Mouse (Mus musculus): ENCODE data around the gene Gm37419. TPM values are rescaled to one million over a fixed set of nuclear protein-coding genes. Genes with fewer than 3 reads are reported as not detected.

Gm37419 gene
- polyA plus RNA-seq, 1 experiment = not detected

DNA sequence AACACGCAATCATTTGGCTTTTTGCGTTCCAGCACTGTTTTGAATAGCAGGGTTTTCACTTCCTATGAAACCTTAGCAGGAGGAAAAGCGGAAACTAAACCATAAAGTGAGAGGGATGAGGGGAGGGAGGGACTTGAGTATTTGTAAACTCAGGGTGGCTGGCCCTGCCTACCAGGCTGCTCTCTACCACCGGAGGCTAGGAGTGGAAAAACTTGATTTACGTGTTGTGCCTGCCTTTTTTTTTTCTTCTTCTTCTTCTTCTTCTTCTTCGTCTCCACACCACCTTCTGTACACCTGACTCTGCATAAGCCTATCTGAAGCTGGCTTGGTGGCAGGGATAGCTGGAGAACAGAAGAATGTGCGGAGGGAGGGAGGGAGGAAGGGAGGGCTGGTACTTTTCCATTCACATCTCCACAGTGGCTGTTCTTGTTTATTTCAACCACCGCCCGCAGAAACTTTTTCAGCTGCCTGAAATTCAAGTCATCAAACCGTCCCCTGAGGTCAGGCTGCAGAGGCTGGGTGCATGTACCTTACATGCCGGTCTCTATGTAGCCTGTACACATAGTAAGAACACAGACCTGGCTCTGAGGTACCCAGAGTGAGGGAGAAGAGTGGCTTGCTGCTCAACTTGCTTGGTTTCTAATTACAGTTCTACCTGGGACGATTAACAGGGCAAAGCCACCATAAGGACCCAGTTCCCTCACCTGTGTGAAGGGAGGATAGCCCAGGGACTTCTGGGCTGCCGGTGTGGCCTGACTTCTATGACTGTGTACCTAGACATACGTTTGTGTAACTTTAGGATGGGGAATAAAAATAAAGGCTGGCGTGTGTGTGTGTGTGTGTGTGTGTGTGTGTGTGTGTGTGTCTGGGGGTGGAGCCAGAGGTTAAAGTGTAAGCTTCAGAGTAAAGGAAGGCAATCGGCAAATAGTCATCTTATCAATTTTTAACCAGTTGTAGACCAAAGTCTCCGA lies 5.4 kb downstream of the Gm37419 start:
- Histone ChIP-seq H3K4me3 (replicated peaks; ENCODE audit: control insufficient read depth, low read depth, low read length) (peak overlapping the region; percentile 22), H3K27ac (ENCODE audit: control insufficient read depth, insufficient read depth, low read depth, low read length, poor library complexity) (peak overlapping the region; percentile 19; the same call in 1 of the 2 replicates), H3K4me1 (ENCODE audit: control insufficient read depth, insufficient read depth, low read length) (peaks cover 3% of the 10 kb centered on the region; the same call in 1 of the 2 replicates)
- TF ChIP-seq CTCF (IDR thresholded peaks at IDR 0.05; ENCODE audit: control insufficient read depth, insufficient read depth, low read length) (no peak), POLR2A (IDR thresholded peaks at IDR 0.05; ENCODE audit: borderline replicate concordance, control insufficient read depth, low read depth, low read length) (no peak)
- 23% methylated on average over 17 of the region's 17 CpGs for WGBS

DNA sequence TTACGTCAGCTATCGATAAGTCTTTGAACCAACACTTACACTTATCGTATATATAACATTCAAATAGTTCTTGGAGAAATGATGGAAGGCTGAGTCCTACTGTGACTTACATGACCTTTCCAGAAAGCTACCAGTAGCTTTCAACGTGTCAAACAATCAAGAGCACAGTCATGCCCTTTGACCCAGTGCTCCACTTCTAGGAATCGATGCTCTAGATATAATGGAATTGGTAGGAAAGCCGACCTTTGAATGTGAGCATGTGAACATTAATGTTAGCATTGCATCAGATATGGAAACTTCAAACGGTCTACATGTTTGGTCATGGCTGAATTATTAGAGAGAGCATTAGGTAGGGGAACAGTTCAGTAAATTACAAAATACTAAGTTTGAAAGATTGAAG lies 8.1 kb downstream of the Gm37419 start:
- Histone ChIP-seq H3K27ac (ENCODE audit: control insufficient read depth, insufficient read depth, low read depth, low read length, poor library complexity) (no peak overlapping the region), H3K4me3 (replicated peaks; ENCODE audit: control insufficient read depth, low read depth, low read length) (no peak overlapping the region), H3K4me1 (ENCODE audit: control insufficient read depth, insufficient read depth, low read length) (peaks cover 3% of the 10 kb centered on the region; the same call in 1 of the 2 replicates)
- no peak for TF ChIP-seq POLR2A (IDR thresholded peaks at IDR 0.05; ENCODE audit: borderline replicate concordance, control insufficient read depth, low read depth, low read length)
- TF ChIP-seq CTCF (IDR thresholded peaks at IDR 0.05; ENCODE audit: control insufficient read depth, insufficient read depth, low read length) = no peak
- WGBS = 90% methylated on average over 7 of the region's 7 CpGs

DNA sequence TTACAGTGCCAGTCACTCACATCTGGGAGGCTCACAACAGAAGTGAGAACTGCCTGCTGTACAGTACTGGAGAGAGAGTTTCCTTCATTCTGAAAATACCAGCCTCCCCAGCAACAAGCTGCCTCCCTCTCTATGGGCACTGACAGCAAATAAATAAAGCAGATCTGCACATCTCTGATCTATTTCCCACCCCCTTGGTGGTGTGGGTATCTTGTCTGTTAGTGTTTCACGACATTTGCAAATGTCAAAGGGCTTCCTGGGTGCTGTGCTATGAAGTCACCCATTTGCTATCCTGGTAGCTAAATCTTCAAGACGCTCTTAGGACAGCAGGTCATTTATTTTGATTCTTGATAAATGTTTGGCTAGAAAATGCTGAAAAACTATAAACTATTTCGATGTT lies 8.9 kb downstream of the Gm37419 start:
- 77% methylated on average over 3 of the region's 3 CpGs for WGBS
- Histone ChIP-seq H3K4me1 (ENCODE audit: control insufficient read depth, insufficient read depth, low read length) (peaks cover 3% of the 10 kb centered on the region; the same call in 1 of the 2 replicates), H3K27ac (ENCODE audit: control insufficient read depth, insufficient read depth, low read depth, low read length, poor library complexity) (no peak overlapping the region), H3K4me3 (replicated peaks; ENCODE audit: control insufficient read depth, low read depth, low read length) (no peak overlapping the region)
- no peak for TF ChIP-seq CTCF (IDR thresholded peaks at IDR 0.05; ENCODE audit: control insufficient read depth, insufficient read depth, low read length)
- TF ChIP-seq POLR2A (IDR thresholded peaks at IDR 0.05; ENCODE audit: borderline replicate concordance, control insufficient read depth, low read depth, low read length) = no peak

DNA sequence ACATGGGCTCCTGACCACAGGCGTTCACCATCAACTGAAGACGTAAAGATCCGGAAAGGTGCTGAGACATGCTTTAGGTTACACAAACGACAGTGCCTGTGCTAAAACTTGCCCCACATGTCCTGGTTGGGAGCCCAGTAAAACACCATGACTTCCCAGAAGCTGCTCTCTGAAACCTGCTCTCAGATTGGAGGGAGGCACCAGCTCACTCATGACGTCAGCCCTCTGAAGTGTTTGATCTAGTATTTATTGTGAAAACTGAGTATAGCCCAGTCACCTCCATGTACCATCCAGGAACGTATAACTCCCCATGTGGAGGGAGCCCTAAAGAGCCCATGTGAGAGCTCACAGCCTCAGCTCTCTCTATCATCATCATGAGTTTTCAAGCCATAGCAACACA lies 9.6 kb downstream of the Gm37419 start:
- Histone ChIP-seq H3K4me1 (ENCODE audit: control insufficient read depth, insufficient read depth, low read length) (peaks cover 3% of the 10 kb centered on the region; the same call in 1 of the 2 replicates), H3K4me3 (replicated peaks; ENCODE audit: control insufficient read depth, low read depth, low read length) (no peak overlapping the region), H3K27ac (ENCODE audit: control insufficient read depth, insufficient read depth, low read depth, low read length, poor library complexity) (no peak overlapping the region)
- 86% methylated on average over 6 of the region's 6 CpGs for WGBS
- TF ChIP-seq CTCF (IDR thresholded peaks at IDR 0.05; ENCODE audit: control insufficient read depth, insufficient read depth, low read length) = no peak
- no peak for TF ChIP-seq POLR2A (IDR thresholded peaks at IDR 0.05; ENCODE audit: borderline replicate concordance, control insufficient read depth, low read depth, low read length)

DNA sequence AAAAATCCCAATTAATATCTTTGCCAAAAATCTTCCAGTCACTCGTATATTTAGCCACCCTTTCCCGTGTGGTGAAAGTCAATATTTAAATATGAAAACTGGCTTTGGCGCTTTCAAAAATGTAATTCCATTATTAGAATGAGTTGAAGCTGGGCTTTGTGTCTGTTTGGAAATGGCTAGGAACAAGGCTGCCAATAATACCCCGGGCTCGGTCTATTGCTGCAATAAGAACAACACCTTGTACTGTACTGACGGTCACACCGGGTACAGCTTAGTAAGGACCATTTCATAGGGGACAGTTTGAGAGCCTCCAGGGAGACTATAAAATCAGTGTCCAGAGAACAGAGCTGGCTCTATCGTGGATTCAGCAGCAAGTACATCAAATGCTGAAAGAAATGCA lies 17.6 kb downstream of the Gm37419 start:
- WGBS = 88% methylated on average over 8 of the region's 8 CpGs
- Histone ChIP-seq H3K4me3 (replicated peaks; ENCODE audit: control insufficient read depth, low read depth, low read length) (no peak overlapping the region), H3K27ac (ENCODE audit: control insufficient read depth, insufficient read depth, low read depth, low read length, poor library complexity) (no peak overlapping the region), H3K4me1 (ENCODE audit: control insufficient read depth, insufficient read depth, low read length) (no peaks in the 10 kb centered on the region)
- no peak for TF ChIP-seq POLR2A (IDR thresholded peaks at IDR 0.05; ENCODE audit: borderline replicate concordance, control insufficient read depth, low read depth, low read length)
- TF ChIP-seq CTCF (IDR thresholded peaks at IDR 0.05; ENCODE audit: control insufficient read depth, insufficient read depth, low read length) = no peak

DNA sequence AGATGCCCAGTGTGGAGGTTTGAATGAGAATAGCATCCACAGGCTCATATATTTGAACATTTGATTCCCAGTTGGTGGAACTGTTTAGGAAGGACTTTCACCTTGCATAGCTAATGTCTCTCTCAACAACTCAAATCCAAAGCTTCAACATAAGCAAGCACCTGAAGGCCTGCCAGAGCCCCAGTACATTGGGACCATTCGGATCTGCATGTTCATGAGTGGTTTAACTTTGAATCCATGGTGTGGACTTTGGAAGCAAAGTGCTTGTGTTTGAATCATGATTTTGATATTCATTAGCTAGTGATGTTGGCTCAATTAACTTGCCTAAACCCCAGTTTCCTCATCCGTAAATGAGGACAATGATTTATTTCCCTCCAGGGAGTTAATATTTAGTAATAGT lies 21.6 kb downstream of the Gm37419 start:
- H3K4me3 ChIP-seq (replicated peaks; ENCODE audit: control insufficient read depth, low read depth, low read length) = no peak overlapping the region
- no peak overlapping the region for H3K27ac ChIP-seq (ENCODE audit: control insufficient read depth, insufficient read depth, low read depth, low read length, poor library complexity)
- no peaks in the 10 kb centered on the region; the same call in 1 of the 2 replicates for H3K4me1 ChIP-seq (ENCODE audit: control insufficient read depth, insufficient read depth, low read length)
- 88% methylated on average over 2 of the region's 2 CpGs for WGBS
- no peak for TF ChIP-seq CTCF (IDR thresholded peaks at IDR 0.05; ENCODE audit: control insufficient read depth, insufficient read depth, low read length)
- no peak for TF ChIP-seq POLR2A (IDR thresholded peaks at IDR 0.05; ENCODE audit: borderline replicate concordance, control insufficient read depth, low read depth, low read length)

DNA sequence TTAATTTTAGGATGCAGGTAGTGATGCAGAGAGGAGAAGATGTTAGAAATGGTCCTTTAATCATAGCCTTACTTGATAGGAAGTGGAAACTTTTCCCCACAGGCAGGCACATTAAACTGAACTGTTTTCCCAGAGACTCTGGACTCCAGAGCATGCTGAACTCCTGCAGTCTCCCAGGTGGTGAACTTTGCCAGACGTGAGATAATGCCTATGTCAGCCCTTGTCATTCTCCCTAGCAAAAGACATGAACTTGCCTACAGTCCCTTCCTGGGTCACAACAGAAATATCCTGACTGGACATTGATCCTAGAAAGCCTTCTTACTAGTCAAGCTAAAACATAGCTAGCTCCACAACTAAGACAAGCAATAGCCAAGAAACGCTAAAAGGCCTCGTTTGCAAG lies 23.0 kb downstream of the Gm37419 start:
- Histone ChIP-seq H3K4me3 (replicated peaks; ENCODE audit: control insufficient read depth, low read depth, low read length) (no peak overlapping the region), H3K4me1 (ENCODE audit: control insufficient read depth, insufficient read depth, low read length) (no peaks in the 10 kb centered on the region; the same call in 1 of the 2 replicates), H3K27ac (ENCODE audit: control insufficient read depth, insufficient read depth, low read depth, low read length, poor library complexity) (no peak overlapping the region)
- 89% methylated on average over 3 of the region's 3 CpGs for WGBS
- TF ChIP-seq POLR2A (IDR thresholded peaks at IDR 0.05; ENCODE audit: borderline replicate concordance, control insufficient read depth, low read depth, low read length) = no peak
- no peak for TF ChIP-seq CTCF (IDR thresholded peaks at IDR 0.05; ENCODE audit: control insufficient read depth, insufficient read depth, low read length)

DNA sequence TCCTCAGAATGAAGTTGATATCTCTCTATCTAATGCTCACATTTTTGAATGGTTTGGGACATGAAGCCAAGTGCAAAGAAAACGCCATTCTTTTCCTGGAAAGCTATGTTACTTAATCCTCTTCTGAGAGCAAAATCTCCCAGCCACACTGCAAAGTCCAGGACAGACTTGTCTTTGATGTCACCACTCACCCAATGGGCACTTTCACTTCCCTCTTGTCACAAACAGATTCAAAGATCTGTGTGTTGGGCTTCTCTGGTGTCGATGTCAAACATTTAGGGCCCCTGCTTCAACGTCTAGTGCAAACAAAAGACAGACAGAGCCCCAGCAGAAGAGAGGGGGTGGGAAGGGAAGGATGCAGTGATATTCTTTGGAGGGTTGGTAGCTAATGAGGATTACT lies 23.8 kb downstream of the Gm37419 start:
- no peak for TF ChIP-seq POLR2A (IDR thresholded peaks at IDR 0.05; ENCODE audit: borderline replicate concordance, control insufficient read depth, low read depth, low read length)
- no peak for TF ChIP-seq CTCF (IDR thresholded peaks at IDR 0.05; ENCODE audit: control insufficient read depth, insufficient read depth, low read length)
- Histone ChIP-seq H3K4me3 (replicated peaks; ENCODE audit: control insufficient read depth, low read depth, low read length) (no peak overlapping the region), H3K4me1 (ENCODE audit: control insufficient read depth, insufficient read depth, low read length) (peaks cover 2% of the 10 kb centered on the region), H3K27ac (ENCODE audit: control insufficient read depth, insufficient read depth, low read depth, low read length, poor library complexity) (no peak overlapping the region)
- 18% methylated on average over 3 of the region's 3 CpGs for WGBS
